Mouse (Mus musculus) E14TG2a.4 (cell line): ENCODE results near the gene Grin2a.

Experiments used
- CTCF ChIP-seq: conservative IDR thresholded peaks from 2 replicates; pipeline ENCODE4 v1.5.1; 2014; ENCODE audit warnings: low read length
- POU5F1 ChIP-seq: IDR thresholded peaks from 2 replicates; pipeline ENCODE4 v1.6.1; 2014; ENCODE audit warnings: low read length, borderline replicate concordance

- TF ChIP-seq CTCF (no peak), POU5F1 (no peak)
Measured at GRCm38 (mm10) chr16:9764086-9764485, 231.3 kb downstream of the Grin2a start.
